Mouse (Mus musculus) midbrain, embryonic 15.5 days (tissue): Measurements from ENCODE around the gene Coro6. TPM values are rescaled to one million over a fixed set of nuclear protein-coding genes. Genes with fewer than 3 reads are reported as not detected.
A peak's percentile ranks its signal among the peaks of the same experiment; 100 is the strongest.

ENCODE experiments used
- ATAC-seq: fragments of 200-750 bp; cut with Nextera tagmentation; replicated peaks from 2 replicates; pipeline ENCODE4 v1.8.0; 2017; ENCODE audit warnings: moderate TSS enrichment
- H3K27ac ChIP-seq: fragments of 300-500 bp; sonication (generic); 2 replicates; pipeline ENCODE4 v1.5.1; 2015; ENCODE audit warnings: mild to moderate bottlenecking, inconsistent platforms
- H3K27me3 ChIP-seq: fragments of 300-500 bp; sonication (generic); replicated peaks from 2 replicates; pipeline ENCODE4 v1.6.1; 2015; ENCODE audit warnings: inconsistent platforms
- H3K36me3 ChIP-seq: fragments of 300-500 bp; sonication (generic); replicated peaks from 2 replicates; pipeline ENCODE4 v1.6.1; 2015; ENCODE audit warnings: inconsistent platforms
- H3K4me1 ChIP-seq: fragments of 300-500 bp; sonication (generic); 2 replicates; pipeline ENCODE4 v1.6.1; 2015; ENCODE audit warnings: inconsistent platforms
- H3K4me2 ChIP-seq: fragments of 300-500 bp; sonication (generic); 2 replicates; pipeline ENCODE4 v1.6.1; 2015; ENCODE audit warnings: inconsistent platforms, mild to moderate bottlenecking, moderate library complexity
- H3K4me3 ChIP-seq: fragments of 300-500 bp; sonication (generic); 2 replicates; pipeline ENCODE4 v1.5.1; 2015; ENCODE audit warnings: mild to moderate bottlenecking, inconsistent platforms
- H3K9ac ChIP-seq: fragments of 300-500 bp; sonication (generic); 2 replicates; pipeline ENCODE4 v1.6.1; 2015; ENCODE audit warnings: mild to moderate bottlenecking, inconsistent platforms
- H3K9me3 ChIP-seq: fragments of 300-500 bp; sonication (generic); 2 replicates; pipeline ENCODE4 v1.6.1; 2016; ENCODE audit warnings: inconsistent platforms
- WGBS: fragments of 180-500 bp; shearing (Covaris S2); methylation state at CpG from one replicate; pipeline ENCODE4 v1.1.7; 2015; ENCODE audit warnings: mixed read lengths; 5-methylcytosine and 5-hydroxymethylcytosine counted together
- polyA plus RNA-seq: library from polyadenylated mRNA; unstranded; fragments of >200 nt; fragmentation: Nextera tagmentation; extraction: Ambion mirVana; gene quantifications from 2 replicates; pipeline ENCODE4 v1.2.1, GENCODE M21; 2015

The Coro6 gene
- polyA plus RNA-seq, 1 experiment from 2014 or later = 0.39 TPM

DNA sequence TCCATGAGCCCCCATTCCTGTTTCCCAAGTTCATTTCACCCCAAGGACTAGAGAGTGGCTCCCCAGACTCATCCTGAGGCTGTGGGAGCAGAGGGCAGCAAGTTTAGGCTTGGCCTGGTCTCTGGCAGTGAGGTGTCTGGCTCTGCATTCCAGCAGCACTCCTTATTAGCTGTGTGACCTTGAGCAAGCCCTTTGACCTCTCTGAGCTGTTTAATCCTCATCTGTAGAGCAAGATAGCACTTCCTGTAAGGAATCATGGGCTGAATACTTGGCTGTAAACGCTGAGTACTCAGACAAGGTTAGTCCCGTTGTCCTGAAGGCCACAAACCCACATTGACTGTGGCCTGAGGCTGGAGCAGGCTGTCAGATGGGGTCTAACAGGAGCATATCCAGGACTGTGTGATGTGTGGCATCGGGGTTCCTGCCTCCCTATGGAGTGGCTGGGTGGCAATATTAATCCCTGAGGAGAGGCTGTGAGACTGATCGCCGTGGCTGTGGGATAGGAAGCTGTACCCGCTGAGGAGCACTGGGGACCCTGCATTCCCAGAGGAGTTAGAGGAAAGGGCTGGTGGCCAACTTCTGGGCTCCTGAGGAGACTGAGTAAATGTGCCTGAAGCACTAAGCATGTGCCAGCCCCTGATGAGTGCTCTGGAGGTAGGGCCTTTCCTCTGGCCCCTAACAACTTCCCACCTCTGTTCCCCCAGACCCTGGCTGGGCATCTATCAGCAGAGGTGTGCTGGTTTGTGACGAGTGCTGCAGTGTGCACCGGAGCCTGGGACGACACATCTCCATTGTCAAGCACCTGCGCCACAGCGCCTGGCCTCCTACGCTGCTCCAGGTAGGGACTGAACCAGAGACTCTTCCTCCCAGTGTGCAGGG, 36.3 kb downstream of the Coro6 start:
- no peak overlapping the region for H3K27ac ChIP-seq
- no peaks in the 10 kb centered on the region for H3K9me3 ChIP-seq
- H3K4me3 ChIP-seq = no peak overlapping the region
- peaks cover 20% of the 10 kb centered on the region for H3K36me3 ChIP-seq
- H3K27me3 ChIP-seq = no peaks in the 10 kb centered on the region
- no peak for ATAC-seq
- peaks cover 54% of the 10 kb centered on the region for H3K4me1 ChIP-seq
- H3K9ac ChIP-seq = no peak overlapping the region
- no peak overlapping the region for H3K4me2 ChIP-seq
- 61% methylated on average over 12 of the region's 12 CpGs for WGBS

DNA sequence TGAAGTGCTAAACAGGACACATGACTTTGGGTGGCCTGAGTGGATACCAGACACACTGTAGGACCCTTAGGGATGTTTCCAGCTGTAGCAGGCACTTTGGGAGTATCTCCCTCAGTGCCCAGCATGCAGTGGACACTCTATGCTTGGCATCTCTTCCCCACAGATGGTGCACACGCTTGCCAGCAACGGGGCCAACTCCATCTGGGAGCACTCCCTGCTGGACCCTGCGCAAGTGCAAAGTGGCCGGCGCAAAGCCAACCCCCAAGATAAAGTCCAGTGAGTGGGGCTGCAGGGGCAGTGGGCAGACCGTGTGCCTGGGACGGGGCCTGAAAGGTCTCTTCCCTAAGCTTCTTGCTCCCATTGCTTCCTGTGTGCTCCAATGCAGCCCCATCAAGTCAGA, 37.1 kb downstream of the Coro6 start:
- H3K27ac ChIP-seq = no peak overlapping the region
- 88% methylated on average over 7 of the region's 7 CpGs for WGBS
- peaks cover 29% of the 10 kb centered on the region for H3K36me3 ChIP-seq
- H3K4me2 ChIP-seq = no peak overlapping the region
- H3K4me3 ChIP-seq = no peak overlapping the region
- no peaks in the 10 kb centered on the region for H3K9me3 ChIP-seq
- ATAC-seq = no peak
- H3K4me1 ChIP-seq = peaks cover 49% of the 10 kb centered on the region
- H3K9ac ChIP-seq = no peak overlapping the region
- no peaks in the 10 kb centered on the region for H3K27me3 ChIP-seq

- 77% methylated on average over 17 of the region's 17 CpGs for WGBS
These were observed 38.4 kb downstream of the Coro6 start for GRCm38 (mm10) chr11:77500361-77501325.

GRCm38 (mm10) chr11:77501392-77501791, 39.2 kb downstream of the Coro6 start:
- WGBS = 25% methylated on average over 5 of the region's 5 CpGs
- ATAC-seq = no peak
- H3K36me3 ChIP-seq = peaks cover 49% of the 10 kb centered on the region

More at GRCm38 (mm10) chr11:77500361-77501325, 38.4 kb downstream of the Coro6 start:
- Histone ChIP-seq H3K9ac (no peak overlapping the region), H3K4me2 (no peak overlapping the region), H3K27me3 (no peaks in the 10 kb centered on the region), H3K27ac (no peak overlapping the region), H3K36me3 (peaks cover 41% of the 10 kb centered on the region), H3K4me3 (no peak overlapping the region), H3K4me1 (peaks cover 36% of the 10 kb centered on the region), H3K9me3 (no peaks in the 10 kb centered on the region)
- ATAC-seq = no peak

GRCm38 (mm10) chr11:77501971-77502370, 39.8 kb downstream of the Coro6 start:
- Histone ChIP-seq H3K4me1 (peaks cover 31% of the 10 kb centered on the region), H3K4me2 (no peak overlapping the region), H3K9ac (no peak overlapping the region), H3K9me3 (no peaks in the 10 kb centered on the region), H3K27ac (no peak overlapping the region), H3K36me3 (peaks cover 54% of the 10 kb centered on the region), H3K4me3 (no peak overlapping the region), H3K27me3 (no peaks in the 10 kb centered on the region)
- WGBS = 95% methylated on average over 4 of the region's 4 CpGs
- ATAC-seq = no peak

More at GRCm38 (mm10) chr11:77501392-77501791, 39.2 kb downstream of the Coro6 start:
- no peak overlapping the region for H3K4me2 ChIP-seq
- H3K9me3 ChIP-seq = no peaks in the 10 kb centered on the region
- H3K27ac ChIP-seq = no peak overlapping the region
- no peaks in the 10 kb centered on the region for H3K27me3 ChIP-seq
- H3K9ac ChIP-seq = no peak overlapping the region
- peaks cover 32% of the 10 kb centered on the region for H3K4me1 ChIP-seq
- no peak overlapping the region for H3K4me3 ChIP-seq

- Histone ChIP-seq H3K4me3 (no peak overlapping the region), H3K27me3 (no peaks in the 10 kb centered on the region), H3K36me3 (peaks cover 56% of the 10 kb centered on the region), H3K9ac (no peak overlapping the region), H3K4me1 (peaks cover 26% of the 10 kb centered on the region), H3K9me3 (no peaks in the 10 kb centered on the region), H3K27ac (no peak overlapping the region), H3K4me2 (no peak overlapping the region)
- 88% methylated on average over 6 of the region's 6 CpGs for WGBS
- ATAC-seq = no peak
These were observed 40.3 kb downstream of the Coro6 start for GRCm38 (mm10) chr11:77502481-77502880.

DNA sequence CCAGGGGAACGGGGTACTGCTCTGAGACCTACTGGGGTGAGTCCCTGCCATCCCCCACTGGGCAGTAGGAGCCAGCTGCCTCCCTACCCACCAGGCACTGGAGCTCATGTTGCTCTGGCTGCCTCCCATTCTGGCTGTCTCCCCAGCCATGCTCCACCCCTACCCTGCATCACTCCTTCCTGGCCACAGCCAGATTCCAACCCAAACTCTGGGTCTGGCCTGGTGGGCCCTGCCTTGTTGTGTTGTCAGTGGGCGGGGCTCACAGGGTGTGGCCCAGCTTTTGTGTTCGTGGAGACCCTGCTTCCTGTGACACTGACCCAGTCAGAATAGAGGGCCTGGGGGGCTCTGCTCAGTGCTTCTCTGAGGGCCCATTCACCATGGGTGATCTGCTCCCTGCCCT, 41.3 kb downstream of the Coro6 start:
- no peak for ATAC-seq
- Histone ChIP-seq H3K27ac (no peak overlapping the region), H3K4me1 (peaks cover 25% of the 10 kb centered on the region), H3K27me3 (no peaks in the 10 kb centered on the region), H3K9ac (no peak overlapping the region), H3K4me3 (no peak overlapping the region), H3K4me2 (no peak overlapping the region), H3K9me3 (no peaks in the 10 kb centered on the region), H3K36me3 (peaks cover 56% of the 10 kb centered on the region)
- WGBS = 77% methylated on average over 3 of the region's 3 CpGs

DNA sequence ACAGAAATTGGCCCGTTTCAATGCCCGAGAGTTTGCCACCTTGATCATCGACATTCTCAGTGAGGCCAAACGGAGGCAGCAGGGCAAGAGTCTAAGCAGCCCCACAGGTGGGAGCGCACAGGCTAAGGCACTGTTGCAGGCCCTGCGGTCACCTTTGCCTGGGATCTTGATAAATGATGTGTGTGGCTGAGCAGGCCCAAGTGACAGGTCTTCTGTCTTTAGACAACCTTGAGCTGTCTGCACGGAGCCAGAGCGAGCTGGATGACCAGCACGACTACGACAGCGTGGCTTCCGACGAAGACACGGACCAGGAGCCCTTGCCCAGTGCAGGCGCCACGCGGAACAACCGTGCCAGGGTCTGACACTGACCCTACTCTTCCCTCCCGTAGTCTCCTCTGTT, 42.2 kb downstream of the Coro6 start:
- Histone ChIP-seq H3K27ac (no peak overlapping the region), H3K36me3 (peaks cover 56% of the 10 kb centered on the region)
- WGBS = 94% methylated on average over 19 of the region's 19 CpGs

GRCm38 (mm10) chr11:77505291-77505980, 43.2 kb downstream of the Coro6 start:
- whole genome bisulfite sequencing = 91% methylated on average over 22 of the region's 22 CpGs

More for the DNA sequence above, 42.2 kb downstream of the Coro6 start:
- no peaks in the 10 kb centered on the region for H3K27me3 ChIP-seq
- H3K9ac ChIP-seq = no peak overlapping the region
- ATAC-seq = no peak
- no peaks in the 10 kb centered on the region for H3K9me3 ChIP-seq
- peaks cover 22% of the 10 kb centered on the region for H3K4me1 ChIP-seq
- no peak overlapping the region for H3K4me3 ChIP-seq
- H3K4me2 ChIP-seq = no peak overlapping the region

DNA sequence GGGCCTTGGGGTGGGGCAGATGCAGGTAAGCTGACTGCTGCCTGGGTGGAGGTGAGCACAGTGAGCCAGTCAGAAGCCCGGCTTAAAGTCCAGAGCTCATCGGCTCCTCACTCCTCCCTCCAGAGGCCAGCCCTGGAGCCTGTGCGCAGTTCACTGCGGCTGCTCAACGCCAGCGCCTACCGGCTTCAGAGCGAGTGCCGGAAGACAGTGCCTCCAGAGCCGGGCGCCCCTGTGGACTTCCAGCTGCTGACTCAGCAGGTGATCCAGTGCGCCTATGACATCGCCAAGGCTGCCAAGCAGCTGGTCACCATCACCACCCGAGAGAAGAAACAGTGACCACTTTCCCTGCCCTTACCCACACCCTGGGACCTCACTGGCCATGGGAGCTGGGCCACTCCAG, 44.1 kb downstream of the Coro6 start:
- Histone ChIP-seq H3K36me3 (peaks cover 46% of the 10 kb centered on the region), H3K27me3 (no peaks in the 10 kb centered on the region), H3K9me3 (no peaks in the 10 kb centered on the region), H3K4me1 (peaks cover 11% of the 10 kb centered on the region), H3K4me2 (no peak overlapping the region), H3K4me3 (no peak overlapping the region), H3K9ac (no peak overlapping the region), H3K27ac (no peak overlapping the region)
- WGBS = 84% methylated on average over 14 of the region's 14 CpGs
- no peak for ATAC-seq

More at GRCm38 (mm10) chr11:77505291-77505980, 43.2 kb downstream of the Coro6 start:
- Histone ChIP-seq H3K9me3 (no peaks in the 10 kb centered on the region), H3K9ac (no peak overlapping the region), H3K4me2 (no peak overlapping the region), H3K27ac (no peak overlapping the region), H3K4me3 (no peak overlapping the region), H3K36me3 (peaks cover 48% of the 10 kb centered on the region), H3K27me3 (no peaks in the 10 kb centered on the region), H3K4me1 (peaks cover 19% of the 10 kb centered on the region)
- ATAC-seq = no peak

- H3K36me3 ChIP-seq = peaks cover 46% of the 10 kb centered on the region
- no peak overlapping the region for H3K9ac ChIP-seq
- no peaks in the 10 kb centered on the region for H3K9me3 ChIP-seq
- H3K4me2 ChIP-seq = no peak overlapping the region
- H3K4me1 ChIP-seq = peaks cover 10% of the 10 kb centered on the region
- no peak overlapping the region for H3K27ac ChIP-seq
- WGBS = 87% methylated on average over 6 of the region's 6 CpGs
- no peak overlapping the region for H3K4me3 ChIP-seq
- no peaks in the 10 kb centered on the region for H3K27me3 ChIP-seq
- no peak for ATAC-seq
These were observed 44.7 kb downstream of the Coro6 start for GRCm38 (mm10) chr11:77506941-77507340.

DNA sequence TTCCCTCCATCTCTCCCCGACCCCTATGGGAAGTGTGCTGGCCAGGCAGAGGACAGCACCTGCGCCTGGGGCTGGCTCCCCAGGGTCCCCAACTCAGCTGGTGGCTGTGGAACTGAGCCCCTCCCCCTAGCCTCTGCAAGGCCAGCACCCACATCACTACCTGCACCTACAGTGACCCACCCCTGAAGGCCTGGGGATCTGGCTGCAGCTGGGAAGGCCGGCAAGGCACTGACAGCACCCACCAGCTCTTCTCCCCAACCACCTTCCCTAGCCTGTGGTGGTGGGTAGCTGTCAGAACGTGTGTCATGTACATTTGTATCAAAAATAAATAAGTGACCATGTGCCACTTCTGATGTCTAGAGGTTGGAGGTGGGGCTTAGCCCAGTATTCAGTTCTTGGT, 45.2 kb downstream of the Coro6 start:
- Histone ChIP-seq H3K4me3 (no peak overlapping the region), H3K9me3 (no peaks in the 10 kb centered on the region), H3K4me2 (no peak overlapping the region), H3K27me3 (no peaks in the 10 kb centered on the region), H3K27ac (no peak overlapping the region), H3K9ac (no peak overlapping the region), H3K4me1 (peaks cover 13% of the 10 kb centered on the region), H3K36me3 (peaks cover 46% of the 10 kb centered on the region)
- ATAC-seq = peak; percentile 15; the same call in 1 of the 2 replicates
- 73% methylated on average over 4 of the region's 4 CpGs for WGBS
